Mouse (Mus musculus) MEL-GATA-1-ER (cell line): ENCODE results near the gene Ptk6.

Experiments used
- DNase-seq: peaks from one replicate; pipeline ENCODE4 v3.0.0-alpha.2; 2012; ENCODE audit warnings: low read depth; ENCODE audit errors: extremely low read depth

Gene Ptk6

GRCm38 (mm10) chr2:181202422-181202821 is at the start of gene Ptk6:
TSS of gene Ptk6 (minus strand) at chr2:181202789.
- DNase-seq: no peak

GRCm38 (mm10) chr2:181251841-181252240 is 49.3 kb upstream of the Ptk6 start:
- no peak for DNase-seq

GRCm38 (mm10) chr2:181249217-181249616 is 46.6 kb upstream of the Ptk6 start:
- no peak for DNase-seq

- no peak for DNase-seq
These were observed 42.4 kb upstream of the Ptk6 start for GRCm38 (mm10) chr2:181245031-181245430.

GRCm38 (mm10) chr2:181243706-181244394 is 41.3 kb upstream of the Ptk6 start:
- peak; percentile 81 for DNase-seq

- DNase-seq: no peak
These were observed 39.7 kb upstream of the Ptk6 start for GRCm38 (mm10) chr2:181242314-181242665.

- peak; percentile 45 for DNase-seq
These were observed 39.2 kb upstream of the Ptk6 start, which contains the start of gene Helz2 for GRCm38 (mm10) chr2:181241602-181242313. TSS of gene Helz2 (minus strand) at chr2:181242027.

- no peak for DNase-seq
These were observed 38.3 kb upstream of the Ptk6 start for GRCm38 (mm10) chr2:181240806-181241440.

- no peak for DNase-seq
These were observed 36.7 kb upstream of the Ptk6 start for GRCm38 (mm10) chr2:181239261-181239660.

GRCm38 (mm10) chr2:181238861-181239260 is 36.3 kb upstream of the Ptk6 start:
- no peak for DNase-seq

- DNase-seq: no peak
These were observed 35.6 kb upstream of the Ptk6 start for GRCm38 (mm10) chr2:181238091-181238610.

- no peak for DNase-seq
These were observed 34.8 kb upstream of the Ptk6 start for GRCm38 (mm10) chr2:181237251-181238014.

GRCm38 (mm10) chr2:181235681-181236566 is 33.3 kb upstream of the Ptk6 start:
- no peak for DNase-seq

- DNase-seq: no peak
These were observed 32.1 kb upstream of the Ptk6 start for GRCm38 (mm10) chr2:181234680-181235079.

GRCm38 (mm10) chr2:181233443-181233842 is 30.9 kb upstream of the Ptk6 start:
- DNase-seq: no peak

- DNase-seq: no peak
These were observed 28.6 kb upstream of the Ptk6 start for GRCm38 (mm10) chr2:181231171-181231570.

- DNase-seq: no peak
These were observed 25.7 kb upstream of the Ptk6 start for GRCm38 (mm10) chr2:181228335-181228734.

GRCm38 (mm10) chr2:181227122-181227521 is 24.5 kb upstream of the Ptk6 start:
- DNase-seq: no peak

- DNase-seq: no peak
These were observed 22.4 kb upstream of the Ptk6 start for GRCm38 (mm10) chr2:181224994-181225393.

- DNase-seq: no peak
These were observed 17.8 kb upstream of the Ptk6 start for GRCm38 (mm10) chr2:181220361-181220760.
